Mouse (Mus musculus) lung, adult 2 months (tissue): Measurements from ENCODE around the gene Fam131c.

ENCODE experiments used
- CTCF ChIP-seq: fragments of 200-500 bp; IDR thresholded peaks from 2 replicates; pipeline ENCODE4 v1.5.1; 2011; ENCODE audit warnings: mild to moderate bottlenecking, low read length, control low read depth; ENCODE audit not compliant: insufficient read depth
- POLR2A ChIP-seq: fragments of 200-500 bp; IDR thresholded peaks from 2 replicates; pipeline ENCODE4 v1.6.1; 2011; ENCODE audit warnings: low read depth, mild to moderate bottlenecking, control low read depth, low read length, borderline replicate concordance; ENCODE audit errors: extremely low read depth

DNA sequence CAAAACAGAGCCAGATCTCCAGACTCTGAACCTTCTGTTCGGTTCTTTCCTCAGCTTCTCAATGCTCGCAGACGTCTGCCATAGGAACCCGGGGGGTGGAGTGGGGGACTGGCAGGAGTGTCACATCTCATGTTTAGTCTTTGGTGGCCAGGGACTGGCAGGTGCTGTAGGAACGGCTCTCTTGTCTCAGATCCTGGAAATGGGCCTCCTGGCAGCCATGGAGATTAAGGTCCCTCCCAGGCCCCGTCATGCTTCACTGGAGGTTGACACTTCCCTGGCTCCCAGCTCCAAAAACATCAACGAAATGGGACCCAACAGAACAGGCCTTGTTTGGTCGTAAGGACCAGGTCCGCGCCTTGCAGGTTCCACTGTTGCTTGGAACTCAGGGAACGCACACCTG, 19.4 kb upstream of the Fam131c start:
- no peak for TF ChIP-seq CTCF
- no peak for TF ChIP-seq POLR2A
